Mouse (Mus musculus): Measurements from ENCODE around the gene Nmt1. TPM values are rescaled to one million over a fixed set of nuclear protein-coding genes. Genes with fewer than 3 reads are reported as not detected.

Nmt1 gene
- polyA plus RNA-seq, 2 experiments: 22.3 to 44.3 TPM

- Histone ChIP-seq H3K9me3 (ENCODE audit: control insufficient read depth, low read length) (no peaks in the 10 kb centered on the region), H3K4me3 (ENCODE audit: insufficient read depth in 1 of 2, low read depth in 2 of 2, low read length in 2 of 2) (no peak overlapping the region), H3K4me1 (replicated peaks; ENCODE audit: control insufficient read depth in 2 of 2, insufficient read depth in 2 of 2, low read length in 1 of 2) (peaks cover 2 to 13% of the 10 kb centered on the region in 2 experiments; a peak in 3 of 4 replicates), H3K36me3 (replicated peaks; ENCODE audit: control insufficient read depth, insufficient read depth, low read depth) (no peaks in the 10 kb centered on the region), H3K27ac (no peak overlapping the region), H3K4me2 (ENCODE audit: low read depth) (no peak overlapping the region), H3K27me3 (ENCODE audit: control insufficient read depth, insufficient read depth, low read length) (no peaks in the 10 kb centered on the region), H3K9ac (replicated peaks) (no peak overlapping the region)
- 65% methylated on average over 6 of the region's 6 CpGs for WGBS (ENCODE audit: insufficient replicate concordance)
- TF ChIP-seq CTCF (IDR thresholded peaks at IDR 0.05; ENCODE audit: low read depth): no peak
- TF ChIP-seq EP300 (IDR thresholded peaks at IDR 0.05; ENCODE audit: low read depth): no peak
- no peak for ATAC-seq (ENCODE audit: insufficient read depth)
- DNase-seq (ENCODE audit: low read depth in 3 of 3, low spot score in 3 of 3): no peak
These were observed 9.1 kb upstream of the Nmt1 start for GRCm38 (mm10) chr11:103018860-103019259.

- TF ChIP-seq CTCF (IDR thresholded peaks at IDR 0.05; ENCODE audit: low read depth) (no peak), EP300 (IDR thresholded peaks at IDR 0.05; ENCODE audit: low read depth) (no peak)
- DNase-seq (ENCODE audit: low read depth in 3 of 3, low spot score in 3 of 3) (no peak), ATAC-seq (ENCODE audit: insufficient read depth) (no peak)
- WGBS (ENCODE audit: insufficient replicate concordance): 75% methylated on average over 7 of the region's 7 CpGs
- Histone ChIP-seq H3K4me3 (ENCODE audit: insufficient read depth in 1 of 2, low read depth in 2 of 2, low read length in 2 of 2) (no peak overlapping the region), H3K9me3 (ENCODE audit: control insufficient read depth, low read length) (no peaks in the 10 kb centered on the region), H3K4me2 (ENCODE audit: low read depth) (no peak overlapping the region), H3K9ac (replicated peaks) (no peak overlapping the region), H3K27ac (no peak overlapping the region), H3K27me3 (ENCODE audit: control insufficient read depth, insufficient read depth, low read length) (no peaks in the 10 kb centered on the region), H3K36me3 (replicated peaks; ENCODE audit: control insufficient read depth, insufficient read depth, low read depth) (no peaks in the 10 kb centered on the region), H3K4me1 (replicated peaks; ENCODE audit: control insufficient read depth in 2 of 2, insufficient read depth in 2 of 2, low read length in 1 of 2) (peaks cover 2 to 13% of the 10 kb centered on the region in 2 experiments; a peak in 3 of 4 replicates)
These were observed 8.7 kb upstream of the Nmt1 start for GRCm38 (mm10) chr11:103019325-103019724.

GRCm38 (mm10) chr11:103020713-103021335 lies 7.2 kb upstream of the Nmt1 start:
- H3K4me1 ChIP-seq (replicated peaks; ENCODE audit: control insufficient read depth in 2 of 2, insufficient read depth in 2 of 2, low read length in 1 of 2): peaks cover 2 to 7% of the 10 kb centered on the region in 2 experiments; a peak in 3 of 4 replicates
- no peak for ATAC-seq (ENCODE audit: insufficient read depth)
- H3K9ac ChIP-seq (replicated peaks): no peak overlapping the region
- H3K36me3 ChIP-seq (replicated peaks; ENCODE audit: control insufficient read depth, insufficient read depth, low read depth): peaks cover 8% of the 10 kb centered on the region
- no peak for DNase-seq (ENCODE audit: low read depth in 3 of 3, low spot score in 3 of 3)
- WGBS (ENCODE audit: insufficient replicate concordance): 69% methylated on average over 3 of the region's 3 CpGs
- no peaks in the 10 kb centered on the region for H3K9me3 ChIP-seq (ENCODE audit: control insufficient read depth, low read length)
- no peak overlapping the region for H3K4me3 ChIP-seq (ENCODE audit: insufficient read depth in 1 of 2, low read depth in 2 of 2, low read length in 2 of 2)
- TF ChIP-seq CTCF (IDR thresholded peaks at IDR 0.05; ENCODE audit: low read depth): peak; percentile 12; the same call in 1 of the 2 replicates
- no peak for TF ChIP-seq EP300 (IDR thresholded peaks at IDR 0.05; ENCODE audit: low read depth)
- no peak overlapping the region for H3K27ac ChIP-seq
- H3K4me2 ChIP-seq (ENCODE audit: low read depth): no peak overlapping the region
- no peaks in the 10 kb centered on the region for H3K27me3 ChIP-seq (ENCODE audit: control insufficient read depth, insufficient read depth, low read length)

GRCm38 (mm10) chr11:103023974-103024373 lies 4.0 kb upstream of the Nmt1 start:
- peak; percentile 11; the same call in 1 of the 2 replicates for TF ChIP-seq CTCF (IDR thresholded peaks at IDR 0.05; ENCODE audit: low read depth)
- TF ChIP-seq EP300 (IDR thresholded peaks at IDR 0.05; ENCODE audit: low read depth): no peak
- H3K4me2 ChIP-seq (ENCODE audit: low read depth): no peak overlapping the region
- 82% methylated on average over 3 of the region's 3 CpGs for WGBS (ENCODE audit: insufficient replicate concordance)
- H3K36me3 ChIP-seq (replicated peaks; ENCODE audit: control insufficient read depth, insufficient read depth, low read depth): peaks cover 8% of the 10 kb centered on the region
- H3K4me3 ChIP-seq (ENCODE audit: insufficient read depth in 1 of 2, low read depth in 2 of 2, low read length in 2 of 2): no peak overlapping the region
- H3K27me3 ChIP-seq (ENCODE audit: control insufficient read depth, insufficient read depth, low read length): no peaks in the 10 kb centered on the region
- ATAC-seq (ENCODE audit: insufficient read depth): no peak
- DNase-seq (ENCODE audit: low read depth in 3 of 3, low spot score in 3 of 3): no peak
- no peaks in the 10 kb centered on the region for H3K9me3 ChIP-seq (ENCODE audit: control insufficient read depth, low read length)
- no peak overlapping the region for H3K27ac ChIP-seq
- H3K4me1 ChIP-seq (replicated peaks; ENCODE audit: control insufficient read depth in 2 of 2, insufficient read depth in 2 of 2, low read length in 1 of 2): peaks cover 10 to 11% of the 10 kb centered on the region in 2 experiments
- H3K9ac ChIP-seq (replicated peaks): no peak overlapping the region

- Histone ChIP-seq H3K4me1 (replicated peaks; ENCODE audit: control insufficient read depth in 2 of 2, insufficient read depth in 2 of 2, low read length in 1 of 2) (peaks cover 16 to 18% of the 10 kb centered on the region in 2 experiments), H3K27me3 (ENCODE audit: control insufficient read depth, insufficient read depth, low read length) (no peaks in the 10 kb centered on the region), H3K4me3 (ENCODE audit: insufficient read depth in 1 of 2, low read depth in 2 of 2, low read length in 2 of 2) (peak overlapping the region; percentile 73 to 100; a peak in 3 of 4 replicates), H3K9me3 (ENCODE audit: control insufficient read depth, low read length) (no peaks in the 10 kb centered on the region), H3K4me2 (ENCODE audit: low read depth) (peak overlapping the region; percentile 72), H3K36me3 (replicated peaks; ENCODE audit: control insufficient read depth, insufficient read depth, low read depth) (peaks cover 13% of the 10 kb centered on the region), H3K9ac (replicated peaks) (peak overlapping the region; percentile 75), H3K27ac (peak overlapping the region; percentile 75)
- WGBS (ENCODE audit: insufficient replicate concordance): 71% methylated on average over 3 of the region's 3 CpGs
- DNase-seq (ENCODE audit: low read depth in 3 of 3, low spot score in 3 of 3) (no peak), ATAC-seq (ENCODE audit: insufficient read depth) (no peak)
- TF ChIP-seq CTCF (IDR thresholded peaks at IDR 0.05; ENCODE audit: low read depth) (no peak), EP300 (IDR thresholded peaks at IDR 0.05; ENCODE audit: low read depth) (no peak)
These were observed 1.1 kb upstream of the Nmt1 start for GRCm38 (mm10) chr11:103026901-103027300.

Data from liver, embryonic 14.5 days (tissue).